Mouse (Mus musculus) kidney, adult 2 months (tissue): ENCODE data around the gene Arfrp1. TPM values are rescaled to one million over a fixed set of nuclear protein-coding genes. Genes with fewer than 3 reads are reported as not detected.
A peak's percentile ranks its signal among the peaks of the same experiment; 100 is the strongest.

Experiments
- DNase-seq: peaks from one replicate; pipeline ENCODE4 v3.0.0; 2021
- H3K27ac ChIP-seq: fragments of 200-500 bp; 2 replicates; pipeline ENCODE4 v1.5.1; 2012; ENCODE audit warnings: low read depth, low read length, control low read depth, inconsistent platforms; ENCODE audit not compliant: insufficient read depth
- H3K27me3 ChIP-seq: fragments of 200-500 bp; replicated peaks from 2 replicates; pipeline ENCODE4 v1.6.1; 2012; ENCODE audit warnings: mild to moderate bottlenecking, moderate library complexity, low read length, inconsistent platforms; ENCODE audit not compliant: control insufficient read depth, insufficient read depth
- H3K36me3 ChIP-seq: fragments of 200-500 bp; 2 replicates; pipeline ENCODE4 v1.6.1; 2012; ENCODE audit warnings: mild to moderate bottlenecking, moderate library complexity, low read length, inconsistent platforms; ENCODE audit not compliant: control insufficient read depth, insufficient read depth
- H3K4me1 ChIP-seq: fragments of 200-500 bp; 2 replicates; pipeline ENCODE4 v1.6.1; 2011; ENCODE audit warnings: low read length; ENCODE audit not compliant: control insufficient read depth, insufficient read depth
- H3K4me3 ChIP-seq: fragments of 200-500 bp; 2 replicates; pipeline ENCODE4 v1.5.1; 2011; ENCODE audit warnings: mild to moderate bottlenecking, low read depth, low read length, control low read depth; ENCODE audit not compliant: insufficient read depth
- CTCF ChIP-seq: fragments of 200-500 bp; conservative IDR thresholded peaks from 2 replicates; pipeline ENCODE4 v1.5.1; 2011; ENCODE audit warnings: low read depth, mild to moderate bottlenecking, control low read depth, low read length, moderate library complexity, mixed read lengths; ENCODE audit not compliant: insufficient read depth, insufficient read length
- POLR2A ChIP-seq: fragments of 200-500 bp; IDR thresholded peaks from one replicate; pipeline ENCODE4 v1.6.1; 2011; ENCODE audit warnings: low read depth, low read length, control low read depth
- WGBS: fragments of 180-500 bp; shearing (Covaris S2); methylation state at CpG from one replicate; pipeline ENCODE4 v1.1.7; 2018; 5-methylcytosine and 5-hydroxymethylcytosine counted together
- polyA plus RNA-seq: library from polyadenylated mRNA; depleted of rRNA; stranded (reverse); fragments of >200 nt; gene quantifications from 2 replicates; pipeline ENCODE4 v1.2.3, GENCODE M21; 2012

Gene Arfrp1
- polyA plus RNA-seq, 1 experiment = 36.0 TPM

GRCm38 (mm10) chr2:181377230-181377629 is 12.0 kb upstream of the Arfrp1 start:
- Histone ChIP-seq H3K27ac (no peak overlapping the region), H3K4me3 (no peak overlapping the region), H3K4me1 (no peaks in the 10 kb centered on the region), H3K36me3 (0 out of 2 replicates have a peak, but pooled peaks cover 3% of the 10 kb centered on the region), H3K27me3 (no peaks in the 10 kb centered on the region)
- TF ChIP-seq POLR2A = no peak
- no peak for TF ChIP-seq CTCF
- WGBS = 50% methylated on average over 2 of the region's 2 CpGs
- no peak for DNase-seq

GRCm38 (mm10) chr2:181375787-181376186 is 10.6 kb upstream of the Arfrp1 start:
- WGBS = 93% methylated on average over 2 of the region's 2 CpGs
- TF ChIP-seq POLR2A (no peak), CTCF (no peak)
- peak; percentile 41 for DNase-seq
- Histone ChIP-seq H3K36me3 (0 out of 2 replicates have a peak, but pooled peaks cover 3% of the 10 kb centered on the region), H3K4me3 (no peak overlapping the region), H3K4me1 (no peaks in the 10 kb centered on the region), H3K27ac (no peak overlapping the region), H3K27me3 (no peaks in the 10 kb centered on the region)

- Histone ChIP-seq H3K27ac (no peak overlapping the region), H3K4me3 (no peak overlapping the region), H3K4me1 (peaks cover 3% of the 10 kb centered on the region; the same call in 1 of the 2 replicates), H3K27me3 (no peaks in the 10 kb centered on the region), H3K36me3 (no peaks in the 10 kb centered on the region; the same call in 1 of the 2 replicates)
- DNase-seq = no peak
- TF ChIP-seq POLR2A = no peak
- 0 out of 2 replicates have a peak, but pooled peaks have one; percentile 1 for TF ChIP-seq CTCF
- WGBS = 93% methylated on average over 5 of the region's 5 CpGs
Measured at GRCm38 (mm10) chr2:181370001-181370400, 4.8 kb upstream of the Arfrp1 start.

- Histone ChIP-seq H3K4me1 (peaks cover 6% of the 10 kb centered on the region; the same call in 1 of the 2 replicates), H3K27me3 (no peaks in the 10 kb centered on the region), H3K36me3 (peaks cover under 1% of the 10 kb centered on the region; the same call in 1 of the 2 replicates), H3K4me3 (peak overlapping the region; percentile 75), H3K27ac (peak overlapping the region; percentile 86)
- TF ChIP-seq POLR2A (no peak), CTCF (no peak)
- no peak for DNase-seq
- under 1% methylated on average over 20 of the region's 20 CpGs for WGBS
Measured at GRCm38 (mm10) chr2:181365655-181366075, 461 bp upstream of the Arfrp1 start.

GRCm38 (mm10) chr2:181364487-181364859 is 731 bp downstream of the Arfrp1 start:
- no peaks in the 10 kb centered on the region for H3K27me3 ChIP-seq
- H3K4me1 ChIP-seq = peaks cover 6% of the 10 kb centered on the region; the same call in 1 of the 2 replicates
- DNase-seq = no peak
- peak overlapping the region; percentile 75 for H3K4me3 ChIP-seq
- no peak for TF ChIP-seq CTCF
- TF ChIP-seq POLR2A = no peak
- H3K27ac ChIP-seq = no peak overlapping the region
- WGBS = 5% methylated on average over 14 of the region's 14 CpGs
- peaks cover 2% of the 10 kb centered on the region; the same call in 1 of the 2 replicates for H3K36me3 ChIP-seq

- WGBS = 62% methylated on average over 3 of the region's 3 CpGs
- no peak for DNase-seq
- Histone ChIP-seq H3K4me3 (no peak overlapping the region), H3K4me1 (peaks cover 6% of the 10 kb centered on the region; the same call in 1 of the 2 replicates), H3K36me3 (peaks cover 2% of the 10 kb centered on the region; the same call in 1 of the 2 replicates), H3K27ac (no peak overlapping the region), H3K27me3 (no peaks in the 10 kb centered on the region)
- TF ChIP-seq CTCF = no peak
- TF ChIP-seq POLR2A = no peak
Measured at GRCm38 (mm10) chr2:181363946-181364345, 1.3 kb downstream of the Arfrp1 start.

- no peak for TF ChIP-seq CTCF
- no peak for TF ChIP-seq POLR2A
- no peak for DNase-seq
- Histone ChIP-seq H3K27ac (no peak overlapping the region), H3K27me3 (no peaks in the 10 kb centered on the region), H3K4me3 (no peak overlapping the region), H3K4me1 (no peaks in the 10 kb centered on the region), H3K36me3 (peaks cover 2% of the 10 kb centered on the region; the same call in 1 of the 2 replicates)
- 93% methylated on average over 3 of the region's 3 CpGs for WGBS
Measured at GRCm38 (mm10) chr2:181356780-181357179, 8.4 kb downstream of the Arfrp1 start.

- Histone ChIP-seq H3K36me3 (no peaks in the 10 kb centered on the region; the same call in none of the 2 replicates), H3K4me1 (no peaks in the 10 kb centered on the region), H3K4me3 (no peak overlapping the region), H3K27ac (no peak overlapping the region), H3K27me3 (no peaks in the 10 kb centered on the region)
- DNase-seq = no peak
- TF ChIP-seq POLR2A = no peak
- no peak for TF ChIP-seq CTCF
- 92% methylated on average over 6 of the region's 6 CpGs for WGBS
Measured at GRCm38 (mm10) chr2:181342766-181343165, 22.4 kb downstream of the Arfrp1 start.
